Mouse (Mus musculus): ENCODE measurements at regions not wholly inside any gene's neighbourhood (a gene's known extent, or its start where the extent isn't known, plus 50 kb on each side); places are given as distances from the start of the nearest gene placed in this dataset.

GRCm38 (mm10) chr15:38388436-38388835 lies 963.1 kb downstream of the 4930447A16Rik start:
- Histone ChIP-seq H3K4me3 (replicated peaks) (no peak overlapping the region), H3K4me2 (no peak overlapping the region), H3K4me1 (replicated peaks) (peaks cover 17% of the 10 kb centered on the region), H3K36me3 (no peaks in the 10 kb centered on the region), H3K27me3 (0 out of 2 replicates have a peak, but pooled peaks cover 3% of the 10 kb centered on the region), H3K27ac (no peak overlapping the region), H3K9ac (replicated peaks) (no peak overlapping the region), H3K9me3 (no peaks in the 10 kb centered on the region)
- WGBS, result 91% methylated on average over 7 of the region's 7 CpGs
- no peak for ATAC-seq (ENCODE audit: insufficient number of reproducible peaks, insufficient read depth, low FRiP score, low TSS enrichment, low read depth)

- no peak overlapping the region for H3K4me3 ChIP-seq (replicated peaks)
- H3K9ac ChIP-seq (replicated peaks), result no peak overlapping the region
- 89% methylated on average over 12 of the region's 12 CpGs for WGBS
- 0 out of 2 replicates have a peak, but pooled peaks cover 3% of the 10 kb centered on the region for H3K27me3 ChIP-seq
- no peak overlapping the region for H3K4me2 ChIP-seq
- H3K4me1 ChIP-seq (replicated peaks), result peaks cover 7% of the 10 kb centered on the region
- no peak for ATAC-seq (ENCODE audit: insufficient number of reproducible peaks, insufficient read depth, low FRiP score, low TSS enrichment, low read depth)
- no peaks in the 10 kb centered on the region for H3K9me3 ChIP-seq
- no peaks in the 10 kb centered on the region for H3K36me3 ChIP-seq
- no peak overlapping the region for H3K27ac ChIP-seq
These were observed 965.1 kb downstream of the 4930447A16Rik start for GRCm38 (mm10) chr15:38390450-38390849.

- no peaks in the 10 kb centered on the region for H3K36me3 ChIP-seq
- H3K4me1 ChIP-seq (replicated peaks), result peaks cover 7% of the 10 kb centered on the region
- H3K4me3 ChIP-seq (replicated peaks), result no peak overlapping the region
- H3K4me2 ChIP-seq, result no peak overlapping the region
- no peak overlapping the region for H3K9ac ChIP-seq (replicated peaks)
- no peak overlapping the region for H3K27ac ChIP-seq
- H3K27me3 ChIP-seq, result 0 out of 2 replicates have a peak, but pooled peaks cover 3% of the 10 kb centered on the region
- WGBS, result 57% methylated on average over 6 of the region's 6 CpGs
- ATAC-seq (ENCODE audit: insufficient number of reproducible peaks, insufficient read depth, low FRiP score, low TSS enrichment, low read depth), result peak; percentile 73; the same call in 1 of the 2 replicates
- H3K9me3 ChIP-seq, result no peaks in the 10 kb centered on the region
These were observed 966.1 kb downstream of the 4930447A16Rik start for GRCm38 (mm10) chr15:38391420-38391819.

GRCm38 (mm10) chr15:38391860-38392259 lies 966.5 kb downstream of the 4930447A16Rik start:
- Histone ChIP-seq H3K9me3 (no peaks in the 10 kb centered on the region), H3K9ac (replicated peaks) (no peak overlapping the region), H3K27me3 (0 out of 2 replicates have a peak, but pooled peaks cover 3% of the 10 kb centered on the region), H3K27ac (no peak overlapping the region), H3K4me3 (replicated peaks) (no peak overlapping the region), H3K4me1 (replicated peaks) (peaks cover 7% of the 10 kb centered on the region), H3K4me2 (no peak overlapping the region), H3K36me3 (no peaks in the 10 kb centered on the region)
- 42% methylated on average over 4 of the region's 4 CpGs for WGBS
- ATAC-seq (ENCODE audit: insufficient number of reproducible peaks, insufficient read depth, low FRiP score, low TSS enrichment, low read depth), result 0 out of 2 replicates have a peak, but pooled peaks have one; percentile 31

GRCm38 (mm10) chr15:38392441-38393149 lies 967.2 kb downstream of the 4930447A16Rik start:
- no peaks in the 10 kb centered on the region for H3K36me3 ChIP-seq
- no peak overlapping the region for H3K9ac ChIP-seq (replicated peaks)
- no peak overlapping the region for H3K4me3 ChIP-seq (replicated peaks)
- WGBS, result 59% methylated on average over 5 of the region's 5 CpGs
- ATAC-seq (ENCODE audit: insufficient number of reproducible peaks, insufficient read depth, low FRiP score, low TSS enrichment, low read depth), result no peak
- no peak overlapping the region for H3K27ac ChIP-seq
- no peaks in the 10 kb centered on the region for H3K9me3 ChIP-seq
- no peak overlapping the region for H3K4me2 ChIP-seq
- H3K4me1 ChIP-seq (replicated peaks), result peaks cover 7% of the 10 kb centered on the region
- H3K27me3 ChIP-seq, result 0 out of 2 replicates have a peak, but pooled peaks cover 3% of the 10 kb centered on the region

- Histone ChIP-seq H3K27ac (no peak overlapping the region), H3K4me1 (replicated peaks) (no peaks in the 10 kb centered on the region), H3K27me3 (no peaks in the 10 kb centered on the region; the same call in 1 of the 2 replicates), H3K9me3 (no peaks in the 10 kb centered on the region), H3K36me3 (no peaks in the 10 kb centered on the region), H3K9ac (replicated peaks) (no peak overlapping the region), H3K4me2 (no peak overlapping the region), H3K4me3 (replicated peaks) (no peak overlapping the region)
- no peak for ATAC-seq (ENCODE audit: insufficient number of reproducible peaks, insufficient read depth, low FRiP score, low TSS enrichment, low read depth)
- WGBS, result 76% methylated on average over 4 of the region's 4 CpGs
These were observed 973.5 kb downstream of the 4930447A16Rik start for GRCm38 (mm10) chr15:38398852-38399251.

- H3K4me2 ChIP-seq, result no peak overlapping the region
- no peak for ATAC-seq (ENCODE audit: insufficient number of reproducible peaks, insufficient read depth, low FRiP score, low TSS enrichment, low read depth)
- H3K4me1 ChIP-seq (replicated peaks), result 0 out of 2 replicates have a peak, but pooled peaks cover 11% of the 10 kb centered on the region
- 92% methylated on average over 1 of the region's 1 CpGs for WGBS
- H3K9ac ChIP-seq (replicated peaks), result no peak overlapping the region
- H3K4me3 ChIP-seq (replicated peaks), result no peak overlapping the region
- H3K27me3 ChIP-seq, result no peaks in the 10 kb centered on the region; the same call in 1 of the 2 replicates
- H3K27ac ChIP-seq, result no peak overlapping the region
- no peaks in the 10 kb centered on the region for H3K36me3 ChIP-seq
- no peaks in the 10 kb centered on the region for H3K9me3 ChIP-seq
These were observed 977.4 kb downstream of the 4930447A16Rik start for GRCm38 (mm10) chr15:38402762-38403161.

GRCm38 (mm10) chr15:38403760-38404375 lies 978.5 kb downstream of the 4930447A16Rik start:
- H3K27me3 ChIP-seq, result no peaks in the 10 kb centered on the region; the same call in 1 of the 2 replicates
- H3K4me1 ChIP-seq (replicated peaks), result 0 out of 2 replicates have a peak, but pooled peaks cover 11% of the 10 kb centered on the region
- no peak overlapping the region for H3K4me2 ChIP-seq
- H3K27ac ChIP-seq, result no peak overlapping the region
- H3K9ac ChIP-seq (replicated peaks), result no peak overlapping the region
- ATAC-seq (ENCODE audit: insufficient number of reproducible peaks, insufficient read depth, low FRiP score, low TSS enrichment, low read depth), result no peak
- 69% methylated on average over 6 of the region's 6 CpGs for WGBS
- H3K4me3 ChIP-seq (replicated peaks), result no peak overlapping the region
- H3K36me3 ChIP-seq, result no peaks in the 10 kb centered on the region
- H3K9me3 ChIP-seq, result no peaks in the 10 kb centered on the region

GRCm38 (mm10) chr15:38406114-38406960 lies 981.0 kb downstream of the 4930447A16Rik start:
- Histone ChIP-seq H3K4me3 (replicated peaks) (no peak overlapping the region), H3K27me3 (no peaks in the 10 kb centered on the region)
- ATAC-seq (ENCODE audit: insufficient number of reproducible peaks, insufficient read depth, low FRiP score, low TSS enrichment, low read depth), result no peak

GRCm38 (mm10) chr15:38407476-38407875 lies 982.1 kb downstream of the 4930447A16Rik start:
- no peaks in the 10 kb centered on the region for H3K36me3 ChIP-seq
- no peak overlapping the region for H3K4me2 ChIP-seq
- no peaks in the 10 kb centered on the region for H3K9me3 ChIP-seq
- no peak overlapping the region for H3K27ac ChIP-seq
- 42% methylated on average over 5 of the region's 5 CpGs for WGBS
- no peak overlapping the region for H3K4me3 ChIP-seq (replicated peaks)
- ATAC-seq (ENCODE audit: insufficient number of reproducible peaks, insufficient read depth, low FRiP score, low TSS enrichment, low read depth), result no peak
- H3K27me3 ChIP-seq, result no peaks in the 10 kb centered on the region
- H3K4me1 ChIP-seq (replicated peaks), result 0 out of 2 replicates have a peak, but pooled peaks cover 11% of the 10 kb centered on the region
- H3K9ac ChIP-seq (replicated peaks), result no peak overlapping the region

More at GRCm38 (mm10) chr15:38406114-38406960, 981.0 kb downstream of the 4930447A16Rik start:
- Histone ChIP-seq H3K27ac (no peak overlapping the region), H3K9ac (replicated peaks) (no peak overlapping the region), H3K4me2 (no peak overlapping the region), H3K4me1 (replicated peaks) (0 out of 2 replicates have a peak, but pooled peaks cover 11% of the 10 kb centered on the region), H3K9me3 (no peaks in the 10 kb centered on the region), H3K36me3 (no peaks in the 10 kb centered on the region)
- 45% methylated on average over 13 of the region's 13 CpGs for WGBS

GRCm38 (mm10) chr15:38409168-38409567 lies 983.8 kb downstream of the 4930447A16Rik start:
- H3K27me3 ChIP-seq, result no peaks in the 10 kb centered on the region
- H3K4me3 ChIP-seq (replicated peaks), result no peak overlapping the region
- no peaks in the 10 kb centered on the region for H3K9me3 ChIP-seq
- no peak overlapping the region for H3K9ac ChIP-seq (replicated peaks)
- 83% methylated on average over 4 of the region's 4 CpGs for WGBS
- no peak overlapping the region for H3K27ac ChIP-seq
- no peak for ATAC-seq (ENCODE audit: insufficient number of reproducible peaks, insufficient read depth, low FRiP score, low TSS enrichment, low read depth)
- H3K4me1 ChIP-seq (replicated peaks), result 0 out of 2 replicates have a peak, but pooled peaks cover 11% of the 10 kb centered on the region
- no peak overlapping the region for H3K4me2 ChIP-seq
- no peaks in the 10 kb centered on the region for H3K36me3 ChIP-seq
